Mouse (Mus musculus) kidney, adult 2 months (tissue): ENCODE results near the gene Gtf2a1l.

ENCODE experiments used
- CTCF ChIP-seq: fragments of 200-500 bp; conservative IDR thresholded peaks from 2 replicates; pipeline ENCODE4 v1.5.1; 2011; ENCODE audit warnings: low read depth, mild to moderate bottlenecking, control low read depth, low read length, moderate library complexity, mixed read lengths; ENCODE audit not compliant: insufficient read depth, insufficient read length
- POLR2A ChIP-seq: fragments of 200-500 bp; IDR thresholded peaks from one replicate; pipeline ENCODE4 v1.6.1; 2011; ENCODE audit warnings: low read depth, low read length, control low read depth

DNA sequence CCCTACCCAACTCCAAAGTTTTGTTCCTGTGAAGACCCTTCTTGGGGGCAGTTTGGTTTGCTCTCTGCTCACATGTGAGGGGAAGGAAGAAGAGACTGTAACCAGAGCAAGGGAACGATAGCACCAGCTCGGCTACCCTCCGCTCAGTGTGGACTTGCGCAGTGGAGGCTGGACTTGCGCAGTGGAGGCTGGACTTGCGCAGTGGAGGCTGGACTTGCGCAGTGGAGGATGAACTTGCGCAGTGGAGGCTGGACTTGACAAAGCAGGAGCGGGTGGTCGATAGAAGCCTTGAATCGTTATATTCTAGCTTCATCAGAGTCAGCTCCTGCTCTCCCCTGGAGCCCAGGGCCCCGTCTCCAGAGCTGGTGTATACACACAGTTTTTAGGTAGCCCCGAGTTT, 43.1 kb upstream of the Gtf2a1l start:
- TF ChIP-seq CTCF (no peak), POLR2A (no peak)
